Mouse (Mus musculus) adrenal gland (tissue): ENCODE measurements around the gene Ttc9.

Experiments used
- intact Hi-C: fragments of 180-260 bp; cut with DNase I; formaldehyde crosslinking; loops from one replicate; pipeline ENCODE4 v1.15.1; 2025

Ttc9 gene

GRCm38 (mm10) chr12:81653344-81653743 is 22.3 kb downstream of the Ttc9 start:
- intact Hi-C loops, result no loop called here

- intact Hi-C loops, result no loop called here
These were observed 26.3 kb downstream of the Ttc9 start for GRCm38 (mm10) chr12:81657321-81657720.

GRCm38 (mm10) chr12:81658086-81658485 is 27.0 kb downstream of the Ttc9 start:
- intact Hi-C loops, result no loop called here

GRCm38 (mm10) chr12:81662076-81662475 is 31.0 kb downstream of the Ttc9 start:
- intact Hi-C loops, result no loop called here

DNA sequence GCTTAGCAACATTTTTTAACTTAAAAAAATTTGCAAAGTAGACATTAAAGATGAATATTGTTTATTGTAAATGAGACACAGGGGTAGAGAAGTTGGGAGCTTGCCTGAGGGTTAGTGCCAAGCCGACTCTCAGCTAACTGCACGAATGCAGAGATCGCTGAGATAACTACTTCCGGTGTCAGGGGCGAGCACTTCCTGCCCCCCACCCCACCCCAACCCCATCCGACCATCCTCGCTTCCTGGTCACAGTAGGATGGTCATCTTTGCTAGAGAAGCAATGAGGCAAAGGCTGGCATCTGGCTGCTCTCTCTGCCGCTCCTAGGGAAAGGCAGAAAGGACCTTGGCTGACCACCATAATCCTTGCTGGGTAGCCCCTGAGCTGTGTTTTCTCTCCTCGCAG is 32.1 kb downstream of the Ttc9 start:
- intact Hi-C loops, result no loop called here

DNA sequence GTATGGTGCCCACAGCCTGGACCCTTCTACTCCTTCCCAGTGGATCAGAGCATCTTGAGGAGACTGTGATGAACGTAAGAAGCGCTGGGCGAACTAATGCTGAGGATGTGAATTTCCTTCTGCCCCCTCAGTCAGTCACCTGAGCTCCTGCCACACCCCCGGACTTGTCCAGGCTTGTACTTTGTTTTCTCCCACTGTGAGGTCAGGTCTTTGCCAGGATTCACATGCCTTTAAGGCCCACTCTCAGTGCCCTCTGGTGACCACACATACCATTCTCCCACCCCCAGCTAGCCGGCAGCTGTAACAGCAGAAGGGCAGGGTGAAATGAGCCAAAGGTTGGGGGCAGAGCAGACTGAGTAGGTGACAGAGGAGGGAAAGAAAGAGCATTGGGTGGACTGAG is 32.9 kb downstream of the Ttc9 start:
- intact Hi-C loops, result no loop called here

GRCm38 (mm10) chr12:81668406-81668805 is 37.4 kb downstream of the Ttc9 start:
- intact Hi-C loops, result no loop called here

- intact Hi-C loops, result no loop called here
These were observed 44.5 kb downstream of the Ttc9 start for GRCm38 (mm10) chr12:81675557-81675956.

- intact Hi-C loops, result no loop called here
These were observed 48.9 kb downstream of the Ttc9 start for GRCm38 (mm10) chr12:81679807-81680529.

DNA sequence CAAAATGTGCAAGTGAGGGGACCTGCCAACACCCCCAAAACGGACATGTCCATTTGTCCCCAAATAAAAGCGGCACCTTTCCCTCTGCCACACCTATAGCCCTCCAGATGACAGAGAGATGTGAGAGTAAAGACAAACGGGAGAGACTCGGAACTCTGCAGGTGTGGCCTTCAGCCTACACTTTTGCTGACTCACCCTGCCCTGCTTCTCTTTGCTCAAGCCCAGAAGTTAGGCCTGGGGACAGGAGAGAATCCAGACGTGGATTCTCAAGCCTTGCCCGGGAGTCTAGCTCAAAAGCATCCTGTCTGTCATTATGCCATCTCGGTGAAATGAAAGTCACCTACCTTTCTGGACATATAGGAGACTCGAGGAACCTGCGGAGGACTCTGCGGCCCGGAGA is 52.3 kb downstream of the Ttc9 start:
- intact Hi-C loops, result no loop called here

GRCm38 (mm10) chr12:81684096-81684495 is 53.0 kb downstream of the Ttc9 start:
- intact Hi-C loops, result no loop called here

GRCm38 (mm10) chr12:81685981-81686380 is 54.9 kb downstream of the Ttc9 start:
- intact Hi-C loops, result no loop called here

GRCm38 (mm10) chr12:81686406-81687117 is 55.5 kb downstream of the Ttc9 start:
- intact Hi-C loops, result no loop called here

GRCm38 (mm10) chr12:81687873-81688272 is 56.8 kb downstream of the Ttc9 start:
- intact Hi-C loops, result no loop called here

DNA sequence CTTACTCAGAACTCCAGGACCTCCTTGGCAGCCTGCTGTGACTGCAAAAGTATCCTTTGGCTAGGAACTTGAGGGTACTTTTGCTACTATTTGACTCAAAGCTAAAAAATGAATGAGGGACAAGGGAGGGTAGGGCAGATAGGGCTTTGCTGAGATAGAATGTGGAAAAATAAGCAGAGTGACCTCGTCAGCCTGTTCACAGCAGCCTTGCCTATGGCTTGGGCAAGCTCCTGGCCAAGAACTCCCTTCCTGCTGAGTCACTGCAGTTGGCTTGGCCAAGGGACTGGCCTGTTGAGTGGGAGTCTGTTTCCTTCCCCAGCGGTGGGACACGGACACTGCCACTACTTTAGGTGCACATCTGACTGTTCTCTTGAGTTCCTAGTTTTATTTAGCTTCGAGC is 57.5 kb downstream of the Ttc9 start:
- intact Hi-C loops, result no loop called here

- intact Hi-C loops, result no loop called here
These were observed 58.5 kb downstream of the Ttc9 start for GRCm38 (mm10) chr12:81689505-81690056.

DNA sequence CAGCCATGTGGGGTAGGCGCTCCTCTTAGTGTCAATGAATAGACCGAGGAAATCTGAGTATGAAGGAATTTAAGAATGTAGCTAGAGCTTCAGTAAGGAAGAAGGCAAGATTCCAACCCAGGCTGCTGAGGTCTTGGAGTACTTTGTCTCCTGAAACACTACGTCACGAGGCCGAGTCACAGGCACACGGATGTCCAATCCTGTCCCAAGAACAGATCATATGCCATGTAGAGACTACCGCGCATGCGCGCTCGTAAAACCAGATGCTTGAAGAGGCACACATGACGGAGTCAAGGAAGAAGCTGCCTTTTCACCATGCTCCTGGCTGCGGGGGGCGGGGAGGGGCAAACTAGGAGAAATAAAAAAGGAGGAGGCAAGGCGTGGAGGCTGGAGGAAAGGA is 59.1 kb downstream of the Ttc9 start:
- intact Hi-C loops, result no loop called here

DNA sequence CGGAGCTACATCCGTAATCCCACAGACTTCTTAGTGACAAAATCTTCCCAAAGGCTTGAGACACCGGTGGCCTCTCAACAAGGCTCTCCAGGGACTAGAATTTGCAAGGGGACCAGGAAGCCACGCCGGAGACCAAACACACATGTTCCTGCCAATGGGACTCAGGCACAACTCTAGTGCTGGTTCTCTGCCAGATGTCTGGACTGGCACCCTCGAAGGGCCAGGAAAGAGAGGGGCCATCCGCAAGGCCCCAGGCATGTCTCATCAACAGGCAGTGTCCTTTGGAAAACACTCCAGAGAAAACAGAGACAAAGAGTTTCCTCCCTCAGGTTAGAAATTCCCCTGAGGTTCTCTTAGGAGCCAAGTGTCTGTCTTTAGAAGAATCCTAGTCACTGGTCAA is 59.7 kb downstream of the Ttc9 start:
- intact Hi-C loops, result no loop called here

GRCm38 (mm10) chr12:81691177-81691730 is 60.2 kb downstream of the Ttc9 start:
- intact Hi-C loops, result no loop called here

DNA sequence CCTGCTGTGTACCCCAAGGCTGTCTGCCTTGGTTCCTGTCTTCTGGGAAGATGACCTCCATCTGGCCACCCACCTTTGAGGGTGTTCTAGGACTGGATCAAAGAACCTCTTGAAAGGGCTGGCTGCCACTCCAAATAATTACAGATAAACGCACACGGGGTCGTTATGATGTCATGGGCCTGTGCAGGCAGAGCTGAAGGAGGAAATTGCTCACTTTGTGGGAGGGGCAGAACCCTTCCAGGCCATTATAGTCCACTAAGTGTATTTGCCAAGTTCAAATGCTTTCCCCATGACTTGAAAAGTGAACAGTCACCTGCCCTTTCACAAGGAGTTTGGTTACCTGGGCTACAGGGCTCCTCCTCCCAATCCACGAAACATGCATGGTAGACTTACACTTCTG is 67.0 kb downstream of the Ttc9 start:
- intact Hi-C loops, result no loop called here

- intact Hi-C loops, result loop anchor here (5.0 kb wide), 1 partner anchor 86 kb away; no protein-coding TSS in a partner anchor
These were observed 71.9 kb downstream of the Ttc9 start for GRCm38 (mm10) chr12:81702903-81703302.

DNA sequence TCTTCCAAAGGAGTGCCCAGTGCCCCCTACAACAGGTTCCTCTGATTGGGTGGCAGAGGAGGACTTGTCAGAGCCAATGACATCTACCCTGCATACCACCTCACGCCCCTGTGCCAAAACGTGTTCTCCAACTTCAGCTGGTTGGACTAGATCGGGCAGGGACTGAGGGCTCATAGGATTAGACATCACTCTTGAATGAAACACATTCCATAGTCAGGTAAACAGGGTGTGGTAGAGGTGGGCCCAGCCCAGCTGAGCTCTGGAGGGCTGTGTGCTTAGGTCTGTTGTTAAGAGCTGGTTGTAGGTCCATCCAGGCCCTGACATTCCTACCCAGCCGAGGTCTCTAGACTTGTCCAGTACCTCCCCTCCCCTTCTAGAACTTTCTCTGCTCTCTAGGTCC is 81.6 kb downstream of the Ttc9 start:
- intact Hi-C loops, result no loop called here
